Mouse (Mus musculus) E14TG2a.4 (cell line): Measurements from ENCODE around the gene Arl4d.

Experiments used
- CTCF ChIP-seq: conservative IDR thresholded peaks from 2 replicates; pipeline ENCODE4 v1.5.1; 2014; ENCODE audit warnings: low read length
- NANOG ChIP-seq: IDR thresholded peaks from 2 replicates; pipeline ENCODE4 v1.6.1; 2014; ENCODE audit warnings: borderline replicate concordance, low read length, mixed read lengths
- POU5F1 ChIP-seq: IDR thresholded peaks from 2 replicates; pipeline ENCODE4 v1.6.1; 2014; ENCODE audit warnings: low read length, borderline replicate concordance

- no peak for TF ChIP-seq CTCF
- no peak for TF ChIP-seq NANOG
- no peak for TF ChIP-seq POU5F1
Measured at GRCm38 (mm10) chr11:101664825-101665635, at the start of gene Arl4d.
